Mouse (Mus musculus): ENCODE measurements around the gene Nphs1.

DNA sequence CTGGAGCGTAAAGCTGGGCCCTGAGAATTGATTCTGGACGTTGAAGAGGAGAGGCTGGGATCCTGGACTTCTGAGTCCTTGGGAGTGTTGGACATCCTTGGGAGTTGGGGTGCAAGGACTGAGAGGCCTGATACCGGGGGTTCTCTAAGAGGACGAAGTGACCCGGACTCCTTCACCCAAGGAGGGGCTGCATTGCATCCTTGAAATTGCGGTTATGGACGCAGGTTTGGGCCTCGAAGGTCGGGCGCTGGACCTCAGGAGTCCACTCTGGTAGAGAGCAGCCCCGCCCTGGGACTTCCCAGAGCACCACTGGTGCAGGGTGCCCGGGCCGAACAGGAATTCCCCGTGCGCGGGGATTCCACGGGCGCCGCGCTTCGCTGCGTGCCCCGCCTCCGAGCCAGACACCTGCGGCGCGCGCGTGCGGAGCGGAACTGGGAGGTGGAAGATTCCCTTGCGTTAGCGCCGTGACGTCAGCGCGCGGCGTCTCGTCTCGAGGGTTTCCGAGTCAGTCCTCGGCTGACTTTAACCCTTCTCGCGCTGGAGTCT lies 36.2 kb upstream of the Nphs1 start:
- TF ChIP-seq EP300 (IDR thresholded peaks at IDR 0.05; ENCODE audit: low read depth), result 0 out of 2 replicates have a peak, but pooled peaks have one; percentile 16
- no peak for TF ChIP-seq CTCF (IDR thresholded peaks at IDR 0.05; ENCODE audit: low read depth)

All from liver, postnatal 0 days (tissue).